In genomic region chr4:101356093-101356953, GRCm38 (mm10) we compare ENCODE assay signal across 8 mouse cellular contexts.
A peak's percentile ranks its signal among the peaks of the same experiment; 100 is the strongest.
DNase-seq lines count a peak whose midpoint lies in the region; ATAC-seq lines count a peak whose summit lies in the region.

No protein-coding gene starts in this region.

- peak; percentile 75 for DNase-seq in CD4-positive, CD25-positive, alpha-beta regulatory T cell, adult 2 months (ENCODE audit: low read depth, low spot score)
- DNase-seq in heart, postnatal 10 days, result peak; percentile 91 to 93
- DNase-seq in kidney, postnatal 4 days, result peak; percentile 80 to 87
- DNase-seq in telencephalon, adult 2 months (ENCODE audit: low read depth, low spot score), result peak; percentile 87

- H3K4me1 ChIP-seq in forebrain, embryonic 13.5 days, result peaks cover 41% of the 10 kb centered on the region
- H3K4me1 ChIP-seq in liver, embryonic 16.5 days (ENCODE audit: control insufficient read depth, low read depth, low read length), result peaks cover 11% of the 10 kb centered on the region
- peaks cover 41% of the 10 kb centered on the region for H3K4me1 ChIP-seq in neural tube, embryonic 13.5 days (replicated peaks)

- H3K9me3 ChIP-seq in forebrain, embryonic 13.5 days (replicated peaks), result no peaks in the 10 kb centered on the region
- H3K9me3 ChIP-seq in liver, embryonic 16.5 days (replicated peaks; ENCODE audit: control insufficient read depth, low read length), result no peaks in the 10 kb centered on the region
- H3K9me3 ChIP-seq in neural tube, embryonic 13.5 days, result no peaks in the 10 kb centered on the region

- H3K4me3 ChIP-seq in forebrain, embryonic 13.5 days, result peak overlapping the region; percentile 86
- peak overlapping the region; percentile 71 for H3K4me3 ChIP-seq in liver, embryonic 16.5 days (ENCODE audit: low read depth, low read length)
- H3K4me3 ChIP-seq in neural tube, embryonic 13.5 days, result peak overlapping the region; percentile 83

- intact Hi-C loops in heart, postnatal 10 days (cut with DNase I), result loop anchor here (5.0 to 10.0 kb wide), 2 partner anchors 89 to 298 kb away; partner anchors contain the start of gene Jak1

- peak overlapping the region; percentile 95 for H3K4me2 ChIP-seq in forebrain, embryonic 13.5 days
- peak overlapping the region; percentile 96 for H3K4me2 ChIP-seq in liver, embryonic 16.5 days (ENCODE audit: low read depth, low read length)
- peak overlapping the region; percentile 86 for H3K4me2 ChIP-seq in neural tube, embryonic 13.5 days

- 1% methylated on average over 82 of the region's 107 CpGs for WGBS in forebrain, embryonic 13.5 days
- 1% methylated on average over 93 of the region's 107 CpGs for WGBS in liver, embryonic 16.5 days (ENCODE audit: insufficient replicate concordance)
- WGBS in neural tube, embryonic 13.5 days, result under 1% methylated on average over 91 of the region's 107 CpGs

- ATAC-seq in cerebellum, adult (ENCODE audit: insufficient number of reproducible peaks, low FRiP score, low TSS enrichment), result peak; percentile 77
- peak; percentile 91 for ATAC-seq in forebrain, embryonic 13.5 days
- peak; percentile 82 for ATAC-seq in liver, embryonic 16.5 days (ENCODE audit: low read depth)
- peak; percentile 92 for ATAC-seq in neural tube, embryonic 13.5 days (ENCODE audit: low read depth)

- peak overlapping the region; percentile 95 for H3K9ac ChIP-seq in forebrain, embryonic 13.5 days
- H3K9ac ChIP-seq in liver, embryonic 16.5 days (ENCODE audit: low read depth, low read length), result peak overlapping the region; percentile 71
- peak overlapping the region; percentile 96 for H3K9ac ChIP-seq in neural tube, embryonic 13.5 days

- no peaks in the 10 kb centered on the region for H3K36me3 ChIP-seq in forebrain, embryonic 13.5 days (ENCODE audit: poor library complexity, severe bottlenecking)
- no peaks in the 10 kb centered on the region for H3K36me3 ChIP-seq in liver, embryonic 16.5 days (ENCODE audit: control insufficient read depth, insufficient read depth)
- H3K36me3 ChIP-seq in neural tube, embryonic 13.5 days, result no peaks in the 10 kb centered on the region

- peak overlapping the region; percentile 95 for H3K27ac ChIP-seq in forebrain, embryonic 13.5 days
- peak overlapping the region; percentile 63 for H3K27ac ChIP-seq in liver, embryonic 16.5 days (ENCODE audit: low read length)
- H3K27ac ChIP-seq in neural tube, embryonic 13.5 days (replicated peaks), result peak overlapping the region; percentile 98

- no peaks in the 10 kb centered on the region for H3K27me3 ChIP-seq in forebrain, embryonic 13.5 days
- no peaks in the 10 kb centered on the region for H3K27me3 ChIP-seq in liver, embryonic 16.5 days (ENCODE audit: control insufficient read depth, insufficient read depth, low read depth, low read length)
- H3K27me3 ChIP-seq in neural tube, embryonic 13.5 days, result no peaks in the 10 kb centered on the region

Comparison
In these comparisons a context has a peak if more than half of its experiments do, and no peak if none do; other contexts are left out.
1. Peak in every context shown above with its lines: DNase-seq, ATAC-seq, H3K4me3 ChIP-seq and H3K27ac ChIP-seq.